Mouse (Mus musculus) ES-E14 (cell line): ENCODE data around the gene Tmem164. TPM values are rescaled to one million over a fixed set of nuclear protein-coding genes. Genes with fewer than 3 reads are reported as not detected.

ENCODE experiments used
- DNase-seq: peaks from one replicate; pipeline ENCODE4 v3.0.0-alpha.2; 2013; ENCODE audit warnings: low read depth, low spot score
- H3K27ac ChIP-seq: 2 replicates; pipeline ENCODE4 v1.5.1; 2012; ENCODE audit warnings: low read depth, mild to moderate bottlenecking, low read length, moderate library complexity, mixed read lengths; ENCODE audit not compliant: poor library complexity, insufficient read depth, severe bottlenecking
- H3K36me3 ChIP-seq: 2 replicates; pipeline ENCODE4 v1.6.1; 2012; ENCODE audit warnings: mild to moderate bottlenecking, low read length, moderate library complexity, mixed read lengths; ENCODE audit not compliant: control insufficient read depth, poor library complexity, insufficient read depth, severe bottlenecking
- H3K4me1 ChIP-seq, 2 experiments: fragments of 150-350 bp in 1 of 2; sonication (generic) in 1 of 2; 2 replicates each; pipeline ENCODE4 v1.6.1; 2012; ENCODE audit warnings: low read length in 2 of 2, mild to moderate bottlenecking in 1 of 2, mixed read lengths in 1 of 2; ENCODE audit not compliant: control insufficient read depth in 2 of 2, insufficient read depth in 2 of 2, poor library complexity in 1 of 2
- H3K4me3 ChIP-seq, 2 experiments: fragments of 150-350 bp in 1 of 2; sonication (generic) in 1 of 2; 2 replicates each; pipeline ENCODE4 v1.5.1; 2012; ENCODE audit warnings: low read length in 2 of 2, low read depth in 1 of 2, mild to moderate bottlenecking in 1 of 2, mixed read lengths in 1 of 2; ENCODE audit not compliant: insufficient read depth in 1 of 2, poor library complexity in 1 of 2, severe bottlenecking in 1 of 2
- H3K9ac ChIP-seq: 2 replicates; pipeline ENCODE4 v1.6.1; 2012; ENCODE audit warnings: low read depth, mild to moderate bottlenecking, low read length, mixed read lengths; ENCODE audit not compliant: poor library complexity, insufficient read depth, severe bottlenecking
- H3K9me3 ChIP-seq: fragments of 150-350 bp; sonication (generic); 2 replicates; pipeline ENCODE4 v1.6.1; 2012; ENCODE audit warnings: low read depth, mild to moderate bottlenecking, low read length; ENCODE audit not compliant: control insufficient read depth, insufficient read depth
- CHD2 ChIP-seq: IDR thresholded peaks from 2 replicates; pipeline ENCODE4 v1.6.1; 2014; ENCODE audit warnings: mild to moderate bottlenecking, low read depth, low read length, inconsistent platforms
- HCFC1 ChIP-seq: IDR thresholded peaks from 2 replicates; pipeline ENCODE4 v1.6.1; 2012; ENCODE audit warnings: low read length, inconsistent platforms, borderline replicate concordance; ENCODE audit not compliant: insufficient read depth
- MAFK ChIP-seq: IDR thresholded peaks from 2 replicates; pipeline ENCODE4 v1.6.1; 2014; ENCODE audit warnings: mild to moderate bottlenecking, low read depth, low read length, inconsistent platforms; ENCODE audit not compliant: insufficient read depth
- ZC3H11A ChIP-seq: IDR thresholded peaks from 2 replicates; pipeline ENCODE4 v1.6.1; 2012; ENCODE audit warnings: low read depth, mild to moderate bottlenecking, inconsistent platforms, low read length, borderline replicate concordance
- ZNF384 ChIP-seq: IDR thresholded peaks from 2 replicates; pipeline ENCODE4 v1.6.1; 2012; ENCODE audit warnings: low read depth, low read length, inconsistent platforms
- in situ Hi-C, 2 experiments: fragments of 600-800 bp; cut with MboI; formaldehyde crosslinking; loops; one replicate each; pipeline ENCODE4 v1.15.1; 2025; ENCODE audit warnings: low sequenced_read_pairs in 2 of 2, inconsistent platforms in 1 of 2; ENCODE audit not compliant: unreplicated experiment in 2 of 2
- total RNA-seq: library from RNA; depleted of rRNA; stranded (reverse); fragments of 300-350 nt; gene quantifications from 2 replicates; pipeline ENCODE4 v1.2.3, GENCODE M21; 2012

Gene Tmem164
- total RNA-seq, 1 experiment: 15.3 TPM

GRCm38 (mm10) chrX:142693256-142693655 is 12.1 kb downstream of the Tmem164 start:
- no peaks in the 10 kb centered on the region for H3K9me3 ChIP-seq
- H3K4me1 ChIP-seq: peaks cover 0 to 9% of the 10 kb centered on the region in 2 experiments; a peak in 1 of 4 replicates
- TF ChIP-seq CHD2: no peak
- no peak for TF ChIP-seq MAFK
- no peak for TF ChIP-seq ZC3H11A
- TF ChIP-seq ZNF384: no peak
- no peak for TF ChIP-seq HCFC1
- no peak overlapping the region for H3K9ac ChIP-seq
- no peak overlapping the region for H3K4me3 ChIP-seq
- H3K36me3 ChIP-seq: peaks cover 3% of the 10 kb centered on the region
- H3K27ac ChIP-seq: no peak overlapping the region
- DNase-seq: no peak
- in situ Hi-C loops: no loop called here

GRCm38 (mm10) chrX:142694338-142694737 is 13.1 kb downstream of the Tmem164 start:
- H3K4me1 ChIP-seq: peaks cover 0 to 9% of the 10 kb centered on the region in 2 experiments; a peak in 1 of 4 replicates
- no peak for TF ChIP-seq ZNF384
- TF ChIP-seq MAFK: no peak
- no peak for TF ChIP-seq ZC3H11A
- no peak for TF ChIP-seq CHD2
- TF ChIP-seq HCFC1: no peak
- in situ Hi-C loops: no loop called here
- no peaks in the 10 kb centered on the region for H3K9me3 ChIP-seq
- no peak overlapping the region for H3K9ac ChIP-seq
- no peak overlapping the region for H3K27ac ChIP-seq
- peaks cover 3% of the 10 kb centered on the region for H3K36me3 ChIP-seq
- H3K4me3 ChIP-seq: no peak overlapping the region
- DNase-seq: no peak

GRCm38 (mm10) chrX:142694856-142695255 is 13.7 kb downstream of the Tmem164 start:
- in situ Hi-C loops: no loop called here
- Histone ChIP-seq H3K4me3 (no peak overlapping the region), H3K9me3 (no peaks in the 10 kb centered on the region), H3K4me1 (peaks cover 0 to 9% of the 10 kb centered on the region in 2 experiments; a peak in 1 of 4 replicates), H3K9ac (no peak overlapping the region), H3K36me3 (peaks cover 3% of the 10 kb centered on the region), H3K27ac (no peak overlapping the region)
- no peak for DNase-seq
- TF ChIP-seq ZC3H11A (no peak), CHD2 (no peak), HCFC1 (no peak), MAFK (no peak), ZNF384 (no peak)

GRCm38 (mm10) chrX:142696789-142697188 is 15.6 kb downstream of the Tmem164 start:
- TF ChIP-seq ZNF384 (no peak), MAFK (no peak), CHD2 (no peak), HCFC1 (no peak), ZC3H11A (no peak)
- H3K27ac ChIP-seq: no peak overlapping the region
- no peak overlapping the region for H3K4me3 ChIP-seq
- H3K9ac ChIP-seq: no peak overlapping the region
- in situ Hi-C loops: no loop called here
- DNase-seq: no peak
- H3K9me3 ChIP-seq: no peaks in the 10 kb centered on the region
- peaks cover 3% of the 10 kb centered on the region for H3K36me3 ChIP-seq
- peaks cover 0 to 9% of the 10 kb centered on the region in 2 experiments; a peak in 1 of 4 replicates for H3K4me1 ChIP-seq

GRCm38 (mm10) chrX:142697545-142698204 is 16.5 kb downstream of the Tmem164 start:
- Histone ChIP-seq H3K4me1 (peaks cover 0 to 9% of the 10 kb centered on the region in 2 experiments; a peak in 1 of 4 replicates), H3K27ac (no peak overlapping the region), H3K9ac (no peak overlapping the region), H3K9me3 (no peaks in the 10 kb centered on the region), H3K36me3 (peaks cover 3% of the 10 kb centered on the region), H3K4me3 (no peak overlapping the region)
- in situ Hi-C loops: no loop called here
- no peak for DNase-seq
- no peak for TF ChIP-seq HCFC1
- TF ChIP-seq ZC3H11A: no peak
- no peak for TF ChIP-seq MAFK
- no peak for TF ChIP-seq ZNF384
- no peak for TF ChIP-seq CHD2
